In the genomic region with DNA sequence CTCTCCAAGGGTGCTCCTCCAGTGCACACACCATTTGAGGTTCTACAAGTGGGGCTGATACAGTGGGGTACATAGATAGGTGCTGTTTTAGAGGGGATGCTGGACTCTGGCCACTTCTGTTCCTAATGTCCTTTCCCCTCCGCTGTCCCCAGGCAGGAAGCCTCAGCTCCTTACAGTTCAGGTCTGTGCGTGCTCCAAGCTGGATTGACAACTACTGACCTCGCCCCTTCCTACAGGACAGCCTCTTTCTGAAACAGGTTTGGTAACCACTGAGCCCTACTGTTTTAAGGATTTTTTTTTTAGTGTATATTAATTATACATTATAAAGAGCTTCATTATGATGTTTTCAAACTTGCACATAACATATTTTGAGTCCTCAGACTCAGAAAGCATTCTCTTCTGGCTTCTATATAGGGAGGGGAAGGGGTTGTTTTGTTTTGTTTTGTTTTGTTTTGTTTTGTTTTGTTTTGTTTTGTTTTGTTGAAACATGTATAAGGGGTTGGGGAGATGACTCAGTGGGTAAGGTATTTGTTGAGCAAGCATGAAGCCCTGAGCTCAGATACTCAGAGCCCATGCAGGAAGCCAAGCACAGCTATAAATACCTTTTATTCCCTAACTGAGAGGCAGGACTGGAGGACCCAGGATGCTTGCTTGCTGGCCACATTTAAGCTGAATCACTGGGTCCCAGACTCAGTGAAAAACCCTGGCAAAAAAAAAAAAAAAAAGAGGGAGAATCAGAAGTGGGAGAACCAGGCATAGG, we compare ENCODE assay signal across 18 mouse cellular contexts.
DNase-seq lines count a peak whose midpoint lies in the region; ATAC-seq and TF ChIP-seq lines count a peak whose summit lies in the region.
"Had no signal": no experiment of that assay in that cellular context is flagged by ENCODE, and none has a peak within 500 bp of the region (broad histone marks: within the 10 kb centered on the region; RNA-seq: fewer than 3 reads in every experiment).

No protein-coding gene starts in this region.

- no peak for TF ChIP-seq POLR2A in cerebellum, adult 2 months (IDR thresholded peaks at IDR 0.05; ENCODE audit: borderline replicate concordance, insufficient read depth, low read length)

- 59% methylated on average over 3 of the region's 3 CpGs for WGBS in heart, embryonic 10.5 days
- 77% methylated on average over 3 of the region's 3 CpGs for WGBS in kidney, embryonic 15.5 days
- 78% methylated on average over 3 of the region's 3 CpGs for WGBS in cerebellum, adult 2 months

- intact Hi-C loops in heart, postnatal 14 days (cut with DNase I): no loop called here

- H3K9ac ChIP-seq in kidney, embryonic 15.5 days: no peak overlapping the region

- no peaks in the 10 kb centered on the region for H3K36me3 ChIP-seq in heart, embryonic 10.5 days
- no peaks in the 10 kb centered on the region for H3K36me3 ChIP-seq in kidney, embryonic 15.5 days

- H3K4me1 ChIP-seq in heart, embryonic 10.5 days: peaks cover 53% of the 10 kb centered on the region
- peaks cover 6% of the 10 kb centered on the region; the same call in 1 of the 2 replicates for H3K4me1 ChIP-seq in kidney, embryonic 15.5 days
- H3K4me1 ChIP-seq in cerebellum, adult 2 months (ENCODE audit: control insufficient read depth, insufficient read depth, low read length): no peaks in the 10 kb centered on the region

- TF ChIP-seq CTCF in cerebellum, adult 2 months (IDR thresholded peaks at IDR 0.05; ENCODE audit: borderline replicate concordance, insufficient read depth, low read depth, low read length): no peak

- DNase-seq in heart, embryonic 10.5 days (ENCODE audit: low spot score): no peak
- DNase-seq in heart, postnatal 14 days: no peak
- DNase-seq in kidney, adult 9 months: no peak
- DNase-seq in 416B (ENCODE audit: low read depth): peak; percentile 43
- DNase-seq in skeletal muscle tissue, adult 2 months (ENCODE audit: low read depth, low spot score): peak; percentile 27
- no peak for DNase-seq in cerebellum, adult 8-10 months
- no peak for DNase-seq in cerebellum, adult 2 months
- DNase-seq: adrenal gland, postnatal 14 days; cerebellum, postnatal 14 days; kidney, adult 11 months; kidney, postnatal 10 days; midbrain, embryonic 14.5 days; right cerebral cortex, postnatal 14 days; thymus, postnatal 36 days had no signal

- no peak overlapping the region for H3K4me3 ChIP-seq in heart, embryonic 10.5 days
- no peak overlapping the region for H3K4me3 ChIP-seq in kidney, embryonic 15.5 days (replicated peaks)
- no peak overlapping the region for H3K4me3 ChIP-seq in cerebellum, adult 2 months (replicated peaks; ENCODE audit: insufficient read depth, low read depth, low read length)

- H3K27ac ChIP-seq in heart, embryonic 10.5 days: peak overlapping the region; percentile 82
- 0 out of 2 replicates have a peak overlapping the region, but pooled peaks have one; percentile 27 for H3K27ac ChIP-seq in kidney, embryonic 15.5 days
- no peak overlapping the region for H3K27ac ChIP-seq in cerebellum, adult 2 months (ENCODE audit: insufficient read depth, low read length)

- H3K4me2 ChIP-seq in kidney, embryonic 15.5 days: no peak overlapping the region

- ATAC-seq in kidney, embryonic 15.5 days (replicated peaks; ENCODE audit: low FRiP score): no peak
- ATAC-seq: forebrain, embryonic 16.5 days; hindbrain, embryonic 16.5 days had no signal

- no peaks in the 10 kb centered on the region for H3K9me3 ChIP-seq in heart, embryonic 10.5 days
- H3K9me3 ChIP-seq in kidney, embryonic 15.5 days (replicated peaks): no peaks in the 10 kb centered on the region
- H3K9me3 ChIP-seq: megakaryocyte, embryonic 14.5 days had no signal

- no peaks in the 10 kb centered on the region for H3K27me3 ChIP-seq in heart, embryonic 10.5 days (ENCODE audit: insufficient read depth, poor library complexity, severe bottlenecking)
- H3K27me3 ChIP-seq in kidney, embryonic 15.5 days: no peaks in the 10 kb centered on the region
- no peaks in the 10 kb centered on the region for H3K27me3 ChIP-seq in cerebellum, adult 2 months (ENCODE audit: control insufficient read depth, insufficient read depth, low read length)

Comparison
In these comparisons a context has a peak if more than half of its experiments do, and no peak if none do; other contexts are left out.
1. DNase-seq: peak in 416B (single experiment) and skeletal muscle tissue, adult 2 months (single experiment); none in heart, embryonic 10.5 days (single experiment), heart, postnatal 14 days (0 of 2), kidney, adult 9 months (single experiment), cerebellum, adult 8-10 months (single experiment) and cerebellum, adult 2 months (0 of 2).